In genomic region chr16:44631357-44632053, GRCm38 (mm10) we compare ENCODE assay signal across 9 mouse cellular contexts.
A peak's percentile ranks its signal among the peaks of the same experiment; 100 is the strongest.
DNase-seq lines count a peak whose midpoint lies in the region; ATAC-seq and TF ChIP-seq lines count a peak whose summit lies in the region.
"Had no signal": no experiment of that assay in that cellular context is flagged by ENCODE, and none has a peak within 500 bp of the region (broad histone marks: within the 10 kb centered on the region; RNA-seq: fewer than 3 reads in every experiment).

No protein-coding gene starts in this region.

- WGBS in forebrain, embryonic 13.5 days: 76% methylated on average over 4 of the region's 4 CpGs
- 33% methylated on average over 4 of the region's 4 CpGs for WGBS in limb, embryonic 15.5 days

- no peak for DNase-seq in gastrocnemius, adult 2 months
- no peak for DNase-seq in gastrocnemius, adult 18-20 months (ENCODE audit: low spot score)
- no peak for DNase-seq in layer of hippocampus, adult 2 months (ENCODE audit: low spot score in 2 of 2)
- no peak for DNase-seq in layer of hippocampus, postnatal 36 days
- no peak for DNase-seq in testis, postnatal 10 days (ENCODE audit: low spot score)
- DNase-seq in adrenal gland, adult 8-10 months: no peak

- no peak overlapping the region for H3K4me3 ChIP-seq in gastrocnemius, adult 2 months
- no peak overlapping the region for H3K4me3 ChIP-seq in layer of hippocampus, adult 2 months
- H3K4me3 ChIP-seq in forebrain, embryonic 13.5 days: no peak overlapping the region
- H3K4me3 ChIP-seq in limb, embryonic 15.5 days: no peak overlapping the region
- H3K4me3 ChIP-seq: erythroblast, embryonic 14.5 days had no signal

- H3K36me3 ChIP-seq in forebrain, embryonic 13.5 days (ENCODE audit: poor library complexity, severe bottlenecking): no peaks in the 10 kb centered on the region
- H3K36me3 ChIP-seq in limb, embryonic 15.5 days: no peaks in the 10 kb centered on the region

- TF ChIP-seq CTCF in gastrocnemius, adult 2 months (IDR thresholded peaks at IDR 0.05): no peak
- TF ChIP-seq CTCF in layer of hippocampus, adult 2 months (conservative IDR thresholded peaks at IDR 0.05): no peak

- intact Hi-C loops in gastrocnemius, adult 2 months (cut with DNase I): no loop called here

- H3K27me3 ChIP-seq in forebrain, embryonic 13.5 days: no peaks in the 10 kb centered on the region
- H3K27me3 ChIP-seq in limb, embryonic 15.5 days: no peaks in the 10 kb centered on the region

- H3K27ac ChIP-seq in gastrocnemius, adult 2 months: peak overlapping the region; percentile 71
- H3K27ac ChIP-seq in layer of hippocampus, adult 2 months: peak overlapping the region; percentile 82
- peak overlapping the region; percentile 92 for H3K27ac ChIP-seq in forebrain, embryonic 13.5 days
- peak overlapping the region; percentile 94 for H3K27ac ChIP-seq in limb, embryonic 15.5 days

- ATAC-seq in forebrain, embryonic 13.5 days: peak; percentile 26; the same call in 1 of the 2 replicates
- ATAC-seq in limb, embryonic 15.5 days (ENCODE audit: insufficient number of reproducible peaks, low FRiP score, low TSS enrichment, low read depth): no peak

- no peaks in the 10 kb centered on the region for H3K9me3 ChIP-seq in forebrain, embryonic 13.5 days (replicated peaks)
- H3K9me3 ChIP-seq in limb, embryonic 15.5 days: no peaks in the 10 kb centered on the region

- no peak overlapping the region for H3K4me2 ChIP-seq in forebrain, embryonic 13.5 days
- H3K4me2 ChIP-seq in limb, embryonic 15.5 days: peak overlapping the region; percentile 22; the same call in 1 of the 2 replicates

- peaks cover 26% of the 10 kb centered on the region for H3K4me1 ChIP-seq in forebrain, embryonic 13.5 days
- peaks cover 52% of the 10 kb centered on the region for H3K4me1 ChIP-seq in limb, embryonic 15.5 days

- H3K9ac ChIP-seq in forebrain, embryonic 13.5 days: no peak overlapping the region
- no peak overlapping the region for H3K9ac ChIP-seq in limb, embryonic 15.5 days
